22 mouse cellular contexts compared by ENCODE assay signal in genomic region chr7:75047827-75048226, GRCm38 (mm10).
"Had no signal": no experiment of that assay in that cellular context is flagged by ENCODE, and none has a peak within 500 bp of the region (broad histone marks: within the 10 kb centered on the region; RNA-seq: fewer than 3 reads in every experiment).

No protein-coding gene starts in this region.

- ATAC-seq: liver, postnatal 0 days; lung, postnatal 0 days; midbrain, embryonic 15.5 days had no signal

- H3K27ac ChIP-seq: kidney, embryonic 15.5 days; limb, embryonic 12.5 days; limb, embryonic 15.5 days; liver, embryonic 14.5 days; macrophage; midbrain, embryonic 12.5 days; midbrain, embryonic 15.5 days; neural tube, embryonic 12.5 days; neural tube, embryonic 15.5 days; stomach, postnatal 0 days had no signal

- H3K4me3 ChIP-seq: kidney, embryonic 15.5 days; limb, embryonic 12.5 days; limb, embryonic 15.5 days; midbrain, embryonic 12.5 days; midbrain, embryonic 15.5 days; neural tube, embryonic 12.5 days; neural tube, embryonic 15.5 days had no signal

- H3K36me3 ChIP-seq: kidney, embryonic 15.5 days; limb, embryonic 12.5 days; limb, embryonic 15.5 days; midbrain, embryonic 12.5 days; midbrain, embryonic 15.5 days; neural tube, embryonic 12.5 days; neural tube, embryonic 15.5 days had no signal

- H3K4me1 ChIP-seq: limb, embryonic 12.5 days; limb, embryonic 15.5 days; midbrain, embryonic 12.5 days; midbrain, embryonic 15.5 days; neural tube, embryonic 12.5 days; neural tube, embryonic 15.5 days had no signal

- DNase-seq: kidney, adult 2 months; kidney, postnatal 10 days; kidney, postnatal 36 days; left cerebral cortex, postnatal 4 days; liver, postnatal 0 days; lung, embryonic 14.5 days; right cerebral cortex, adult 18-20 months; right cerebral cortex, postnatal 14 days; right cerebral cortex, postnatal 4 days; thymus, postnatal 36 days had no signal

- H3K9me3 ChIP-seq: kidney, embryonic 15.5 days; limb, embryonic 12.5 days; limb, embryonic 15.5 days; midbrain, embryonic 12.5 days; midbrain, embryonic 15.5 days; neural tube, embryonic 12.5 days; neural tube, embryonic 15.5 days had no signal

- H3K27me3 ChIP-seq: kidney, embryonic 15.5 days; limb, embryonic 12.5 days; limb, embryonic 15.5 days; midbrain, embryonic 12.5 days; midbrain, embryonic 15.5 days; neural tube, embryonic 12.5 days; neural tube, embryonic 15.5 days had no signal

- H3K4me2 ChIP-seq: kidney, embryonic 15.5 days; limb, embryonic 12.5 days; limb, embryonic 15.5 days; liver, embryonic 11.5 days; lung, embryonic 14.5 days; midbrain, embryonic 12.5 days; midbrain, embryonic 15.5 days; neural tube, embryonic 12.5 days; neural tube, embryonic 15.5 days had no signal

- H3K9ac ChIP-seq: kidney, embryonic 15.5 days; limb, embryonic 12.5 days; limb, embryonic 15.5 days; liver, embryonic 14.5 days; liver, postnatal 0 days; lung, embryonic 14.5 days; midbrain, embryonic 12.5 days; midbrain, embryonic 15.5 days; neural tube, embryonic 12.5 days; neural tube, embryonic 15.5 days had no signal
